Mouse (Mus musculus) MEL (cell line): ENCODE data around the gene Pgpep1l. TPM values are rescaled to one million over a fixed set of nuclear protein-coding genes. Genes with fewer than 3 reads are reported as not detected.

Experiments used
- DNase-seq: peaks from one replicate; pipeline ENCODE4 v3.0.0; 2011; ENCODE audit warnings: low read depth, low spot score
- H3K27ac ChIP-seq: 2 replicates; pipeline ENCODE4 v1.5.1; 2012; ENCODE audit warnings: low read depth, mild to moderate bottlenecking, control low read depth, low read length, moderate library complexity; ENCODE audit not compliant: control insufficient read depth
- H3K27me3 ChIP-seq, 2 experiments: fragments of 150-350 bp in 1 of 2; sonication (generic) in 1 of 2; 2 replicates each; pipeline ENCODE4 v1.6.1; 2012; ENCODE audit warnings: low read length in 2 of 2, mild to moderate bottlenecking in 2 of 2, improper control_type of control experiment in 1 of 2, moderate library complexity in 1 of 2; ENCODE audit not compliant: insufficient read depth in 2 of 2, control insufficient read depth in 1 of 2
- H3K36me3 ChIP-seq, 2 experiments: 2 replicates each; pipeline ENCODE4 v1.6.1; 2012 to 2014; ENCODE audit warnings: low read length in 2 of 2, improper control_type of control experiment in 1 of 2, inconsistent platforms in 1 of 2, mild to moderate bottlenecking in 1 of 2; ENCODE audit not compliant: insufficient read depth in 2 of 2, control insufficient read depth in 1 of 2
- H3K4me1 ChIP-seq, 2 experiments: fragments of 150-350 bp in 1 of 2; sonication (generic) in 1 of 2; 2 replicates each; pipeline ENCODE4 v1.6.1; 2012; ENCODE audit warnings: low read length in 2 of 2, improper control_type of control experiment in 1 of 2, mild to moderate bottlenecking in 1 of 2; ENCODE audit not compliant: insufficient read depth in 2 of 2, control insufficient read depth in 1 of 2
- H3K4me3 ChIP-seq, 2 experiments: fragments of 150-350 bp in 1 of 2; sonication (generic) in 1 of 2; 2 replicates each; pipeline ENCODE4 v1.5.1; 2012; ENCODE audit warnings: low read depth in 2 of 2, low read length in 2 of 2, mild to moderate bottlenecking in 2 of 2, moderate library complexity in 2 of 2, control low read depth in 1 of 2, improper control_type of control experiment in 1 of 2; ENCODE audit not compliant: control insufficient read depth in 1 of 2, insufficient read depth in 1 of 2
- H3K79me2 ChIP-seq: 2 replicates; pipeline ENCODE4 v1.6.1; 2012; ENCODE audit warnings: mild to moderate bottlenecking, low read length, moderate library complexity; ENCODE audit not compliant: control insufficient read depth, poor library complexity, insufficient read depth
- H3K9ac ChIP-seq: 2 replicates; pipeline ENCODE4 v1.6.1; 2012; ENCODE audit warnings: low read depth, mild to moderate bottlenecking, control low read depth, low read length, moderate library complexity; ENCODE audit not compliant: control insufficient read depth, poor library complexity, severe bottlenecking
- H3K9me3 ChIP-seq: fragments of 150-350 bp; sonication (generic); replicated peaks from 2 replicates; pipeline ENCODE4 v1.6.1; 2012; ENCODE audit warnings: mild to moderate bottlenecking, low read length, improper control_type of control experiment, moderate library complexity; ENCODE audit not compliant: insufficient read depth
- CHD1 ChIP-seq: IDR thresholded peaks from 2 replicates; pipeline ENCODE4 v1.6.1; 2012; ENCODE audit warnings: low read depth, mild to moderate bottlenecking, inconsistent platforms, low read length, improper control_type of control experiment
- E2F4 ChIP-seq: IDR thresholded peaks from 2 replicates; pipeline ENCODE4 v1.6.1; 2011; ENCODE audit warnings: low read depth, low read length, improper control_type of control experiment, borderline replicate concordance
- ETS1 ChIP-seq: IDR thresholded peaks from 2 replicates; pipeline ENCODE4 v1.6.1; 2012; ENCODE audit warnings: low read depth, mild to moderate bottlenecking, inconsistent platforms, low read length, improper control_type of control experiment, moderate library complexity
- KAT2A ChIP-seq: conservative IDR thresholded peaks from 2 replicates; pipeline ENCODE4 v1.6.1; 2012; ENCODE audit warnings: low read depth, low read length, improper control_type of control experiment, inconsistent platforms
- MAX ChIP-seq: IDR thresholded peaks from 2 replicates; pipeline ENCODE4 v1.6.1; 2011; ENCODE audit warnings: low read length, improper control_type of control experiment
- MAZ ChIP-seq: IDR thresholded peaks from 2 replicates; pipeline ENCODE4 v1.6.1; 2012; ENCODE audit warnings: low read depth, mild to moderate bottlenecking, inconsistent platforms, low read length, improper control_type of control experiment
- MEF2A ChIP-seq: IDR thresholded peaks from 2 replicates; pipeline ENCODE4 v1.6.1; 2014; ENCODE audit warnings: low read depth, mild to moderate bottlenecking, inconsistent platforms, low read length, improper control_type of control experiment; ENCODE audit not compliant: poor library complexity, insufficient replicate concordance, severe bottlenecking; ENCODE audit errors: extremely low read depth
- MXI1 ChIP-seq: IDR thresholded peaks from 2 replicates; pipeline ENCODE4 v1.6.1; 2011; ENCODE audit warnings: mild to moderate bottlenecking, low read depth, low read length, improper control_type of control experiment
- NELFE ChIP-seq: IDR thresholded peaks from 2 replicates; pipeline ENCODE4 v1.6.1; 2011; ENCODE audit warnings: low read depth, low read length, improper control_type of control experiment
- NRF1 ChIP-seq: IDR thresholded peaks from 2 replicates; pipeline ENCODE4 v1.6.1; 2014; ENCODE audit warnings: low read depth, mild to moderate bottlenecking, inconsistent platforms, low read length, improper control_type of control experiment, moderate library complexity; ENCODE audit not compliant: poor library complexity, insufficient read depth, severe bottlenecking
- POLR2A ChIP-seq, 2 experiments: IDR thresholded peaks; 2 replicates each; pipeline ENCODE4 v1.6.1; 2011 to 2012; ENCODE audit warnings: low read length in 2 of 2, mild to moderate bottlenecking in 2 of 2, control low read depth in 1 of 2, improper control_type of control experiment in 1 of 2, low read depth in 1 of 2, moderate library complexity in 1 of 2; ENCODE audit not compliant: control insufficient read depth in 1 of 2, insufficient read depth in 1 of 2, poor library complexity in 1 of 2
- RCOR1 ChIP-seq: IDR thresholded peaks from 2 replicates; pipeline ENCODE4 v1.6.1; 2012; ENCODE audit warnings: low read depth, mild to moderate bottlenecking, inconsistent platforms, low read length, improper control_type of control experiment
- SIN3A ChIP-seq: IDR thresholded peaks from 2 replicates; pipeline ENCODE4 v1.6.1; 2012; ENCODE audit warnings: low read length, improper control_type of control experiment, inconsistent platforms
- UBTF ChIP-seq: IDR thresholded peaks from 2 replicates; pipeline ENCODE4 v1.6.1; 2012; ENCODE audit warnings: low read depth, mild to moderate bottlenecking, inconsistent platforms, low read length, improper control_type of control experiment, moderate library complexity, borderline replicate concordance; ENCODE audit not compliant: insufficient read depth
- USF1 ChIP-seq: IDR thresholded peaks from 2 replicates; pipeline ENCODE4 v1.6.1; 2014; ENCODE audit warnings: low read depth, mild to moderate bottlenecking, inconsistent platforms, low read length, improper control_type of control experiment, moderate library complexity
- ZC3H11A ChIP-seq: IDR thresholded peaks from 2 replicates; pipeline ENCODE4 v1.6.1; 2012; ENCODE audit warnings: low read depth, mild to moderate bottlenecking, inconsistent platforms, low read length, improper control_type of control experiment
- ZNF384 ChIP-seq: IDR thresholded peaks from 2 replicates; pipeline ENCODE4 v1.6.1; 2012; ENCODE audit warnings: low read depth, mild to moderate bottlenecking, inconsistent platforms, low read length, improper control_type of control experiment
- polyA plus RNA-seq, 2 experiments: library from polyadenylated mRNA; stranded (reverse) in 1 of 2; unstranded in 1 of 2; fragments of >175 nt in 1 of 2; fragments of >200 nt in 1 of 2; gene quantifications; 2 replicates each; pipeline versions ENCODE4 v1.2.1 to v1.2.4; 2012; ENCODE audit warnings: low replicate concordance in 2 of 2, low read depth in 1 of 2; ENCODE audit not compliant: insufficient read length in 2 of 2, insufficient read depth in 1 of 2, missing spikeins in 1 of 2
- total RNA-seq: library from RNA; depleted of rRNA; stranded (reverse); fragments of 300-350 nt; gene quantifications from 2 replicates; pipeline ENCODE4 v1.2.3, GENCODE M21; 2012

The Pgpep1l gene
- total and polyA plus RNA-seq, 3 experiments: not detected

GRCm38 (mm10) chr7:68193958-68194695 lies 69.9 kb downstream of the Pgpep1l start:
- H3K4me1 ChIP-seq: peaks cover 0 to 16% of the 10 kb centered on the region in 2 experiments; a peak in 2 of 4 replicates
- no peaks in the 10 kb centered on the region for H3K27me3 ChIP-seq
- H3K9ac ChIP-seq: no peak overlapping the region
- H3K79me2 ChIP-seq: no peaks in the 10 kb centered on the region
- peaks cover 11 to 12% of the 10 kb centered on the region in 2 experiments for H3K36me3 ChIP-seq
- no peaks in the 10 kb centered on the region for H3K9me3 ChIP-seq
- no peak overlapping the region for H3K27ac ChIP-seq
- DNase-seq: peak; percentile 24
- H3K4me3 ChIP-seq: no peak overlapping the region
- TF ChIP-seq NELFE: no peak
- no peak for TF ChIP-seq ZC3H11A
- TF ChIP-seq MXI1: no peak
- TF ChIP-seq RCOR1: no peak
- TF ChIP-seq SIN3A: no peak
- no peak for TF ChIP-seq MAZ
- no peak for TF ChIP-seq MEF2A
- no peak for TF ChIP-seq KAT2A
- TF ChIP-seq NRF1: no peak
- TF ChIP-seq E2F4: no peak
- no peak for TF ChIP-seq MAX
- no peak for TF ChIP-seq POLR2A (IDR thresholded peaks at IDR 0.05; ENCODE audit: control insufficient read depth in 1 of 2, insufficient read depth in 1 of 2, low read depth in 1 of 2, low read length in 2 of 2, poor library complexity in 1 of 2)
- no peak for TF ChIP-seq ETS1
- no peak for TF ChIP-seq CHD1
- no peak for TF ChIP-seq ZNF384
- no peak for TF ChIP-seq UBTF

DNA sequence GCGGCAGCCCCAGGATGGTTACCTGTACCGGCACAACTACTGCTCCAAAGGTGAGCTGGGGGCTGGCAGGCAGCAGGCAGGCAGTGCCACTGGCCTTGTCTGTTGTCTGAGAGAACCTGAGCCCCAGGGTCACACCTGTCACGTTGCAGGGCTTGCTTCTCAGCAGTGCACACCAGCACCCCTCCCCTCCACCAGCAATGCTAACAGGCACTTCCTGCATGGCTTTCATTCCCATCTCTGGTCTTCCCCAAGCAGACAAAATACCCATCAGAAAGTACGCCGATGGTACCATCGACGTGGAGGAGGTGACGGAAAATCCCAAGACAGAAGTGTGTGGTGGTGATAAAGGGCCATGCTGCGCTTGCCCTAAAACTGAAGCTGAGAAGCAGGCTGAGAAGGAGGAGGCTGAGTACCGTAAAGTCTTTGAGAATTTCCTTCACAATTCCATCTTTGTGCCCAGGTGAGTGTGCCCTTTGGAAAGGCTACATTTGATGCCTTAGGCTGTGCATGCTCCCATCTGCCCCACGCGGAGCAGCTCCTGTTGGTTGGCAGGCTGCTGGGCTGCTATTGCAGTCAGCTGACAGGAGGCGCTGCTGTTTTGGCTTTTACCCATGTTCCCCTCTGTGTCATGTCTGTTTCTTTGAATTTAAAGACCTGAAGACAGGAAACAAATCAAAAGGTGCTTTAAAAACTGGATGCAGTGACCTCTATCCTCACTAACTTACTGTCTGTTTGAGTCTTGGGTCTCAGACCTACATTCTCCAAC lies 74.2 kb downstream of the Pgpep1l start:
- no peak for TF ChIP-seq MAZ
- TF ChIP-seq USF1: 0 out of 2 replicates have a peak, but pooled peaks have one; percentile 10
- Histone ChIP-seq H3K27me3 (no peaks in the 10 kb centered on the region), H3K79me2 (no peaks in the 10 kb centered on the region), H3K27ac (peak overlapping the region; percentile 87), H3K9me3 (no peaks in the 10 kb centered on the region), H3K9ac (peak overlapping the region; percentile 11; the same call in 1 of the 2 replicates), H3K36me3 (peaks cover 11 to 22% of the 10 kb centered on the region in 2 experiments), H3K4me1 (peaks cover 9 to 28% of the 10 kb centered on the region in 2 experiments), H3K4me3 (no peak overlapping the region)
- no peak for DNase-seq
